Mouse (Mus musculus) ovary, postnatal 14 days (tissue): ENCODE data around the gene Kctd10.

Experiments used
- DNase-seq: peaks from one replicate; pipeline ENCODE4 v3.0.0; 2022; ENCODE audit warnings: low spot score

Gene Kctd10

GRCm38 (mm10) chr5:114378936-114379335, 1.4 kb downstream of the Kctd10 start:
- DNase-seq, result no peak

GRCm38 (mm10) chr5:114378177-114378920, 2.0 kb downstream of the Kctd10 start:
- no peak for DNase-seq

GRCm38 (mm10) chr5:114374409-114375213, 5.7 kb downstream of the Kctd10 start:
- DNase-seq, result no peak

- no peak for DNase-seq
Observed at GRCm38 (mm10) chr5:114373581-114373980, 6.7 kb downstream of the Kctd10 start.

GRCm38 (mm10) chr5:114373174-114373573, 7.1 kb downstream of the Kctd10 start:
- DNase-seq, result no peak

GRCm38 (mm10) chr5:114372565-114372964, 7.7 kb downstream of the Kctd10 start:
- no peak for DNase-seq

- no peak for DNase-seq
Observed at GRCm38 (mm10) chr5:114371731-114372473, 8.4 kb downstream of the Kctd10 start.

- DNase-seq, result no peak
Observed at GRCm38 (mm10) chr5:114371331-114371730, 9.0 kb downstream of the Kctd10 start.

- DNase-seq, result peak; percentile 48
Observed at GRCm38 (mm10) chr5:114370371-114370776, 9.9 kb downstream of the Kctd10 start.

GRCm38 (mm10) chr5:114369921-114370320, 10.4 kb downstream of the Kctd10 start:
- DNase-seq, result no peak

- DNase-seq, result no peak
Observed at GRCm38 (mm10) chr5:114368803-114369496, 11.4 kb downstream of the Kctd10 start.

GRCm38 (mm10) chr5:114368121-114368520, 12.2 kb downstream of the Kctd10 start:
- no peak for DNase-seq

GRCm38 (mm10) chr5:114365043-114365752, 15.1 kb downstream of the Kctd10 start:
- peak; percentile 52 for DNase-seq

- DNase-seq, result no peak
Observed at GRCm38 (mm10) chr5:114360968-114361367, 19.3 kb downstream of the Kctd10 start.

GRCm38 (mm10) chr5:114359586-114359985, 20.7 kb downstream of the Kctd10 start:
- no peak for DNase-seq

GRCm38 (mm10) chr5:114358833-114359232, 21.5 kb downstream of the Kctd10 start:
- no peak for DNase-seq

- DNase-seq, result no peak
Observed at GRCm38 (mm10) chr5:114356936-114357751, 23.2 kb downstream of the Kctd10 start.

- peak; percentile 70 for DNase-seq
Observed at GRCm38 (mm10) chr5:114356250-114356935, 23.9 kb downstream of the Kctd10 start.

GRCm38 (mm10) chr5:114351490-114351889, 28.8 kb downstream of the Kctd10 start:
- no peak for DNase-seq

- DNase-seq, result no peak
Observed at GRCm38 (mm10) chr5:114347005-114347404, 33.3 kb downstream of the Kctd10 start.
